Mouse (Mus musculus) liver, embryonic 16.5 days (tissue): ENCODE measurements around the gene Aspn. TPM values are rescaled to one million over a fixed set of nuclear protein-coding genes. Genes with fewer than 3 reads are reported as not detected.

Experiments
- ATAC-seq: fragments of 200-750 bp; cut with Nextera tagmentation; 2 replicates; pipeline ENCODE4 v1.8.0; 2017; ENCODE audit warnings: low read depth, mild to moderate bottlenecking, moderate number of reproducible peaks, moderate library complexity
- H3K27ac ChIP-seq: fragments of 300-500 bp; sonication (generic); 2 replicates; pipeline ENCODE4 v1.5.1; 2014; ENCODE audit warnings: mild to moderate bottlenecking, low read length
- H3K27me3 ChIP-seq: fragments of 300-500 bp; sonication (generic); 2 replicates; pipeline ENCODE4 v1.6.1; 2014; ENCODE audit warnings: low read depth, low read length, mixed read lengths; ENCODE audit not compliant: control insufficient read depth, insufficient read depth
- H3K36me3 ChIP-seq: fragments of 300-500 bp; sonication (generic); 2 replicates; pipeline ENCODE4 v1.6.1; 2014; ENCODE audit warnings: mild to moderate bottlenecking; ENCODE audit not compliant: control insufficient read depth, insufficient read depth
- H3K4me1 ChIP-seq: fragments of 300-500 bp; sonication (generic); 2 replicates; pipeline ENCODE4 v1.6.1; 2014; ENCODE audit warnings: low read depth, low read length, mixed read lengths; ENCODE audit not compliant: control insufficient read depth
- H3K4me2 ChIP-seq: fragments of 300-500 bp; sonication (generic); 2 replicates; pipeline ENCODE4 v1.6.1; 2014; ENCODE audit warnings: low read depth, low read length, mixed read lengths
- H3K4me3 ChIP-seq: fragments of 300-500 bp; sonication (generic); 2 replicates; pipeline ENCODE4 v1.5.1; 2014; ENCODE audit warnings: low read depth, mild to moderate bottlenecking, low read length
- H3K9ac ChIP-seq: fragments of 300-500 bp; sonication (generic); 2 replicates; pipeline ENCODE4 v1.6.1; 2014; ENCODE audit warnings: low read depth, low read length
- H3K9me3 ChIP-seq: fragments of 300-500 bp; sonication (generic); replicated peaks from 2 replicates; pipeline ENCODE4 v1.6.1; 2016; ENCODE audit warnings: low read length; ENCODE audit not compliant: control insufficient read depth
- WGBS: fragments of 180-500 bp; shearing (Covaris S2); extraction: QIAGEN DNeasy Blood & Tissue Kit; methylation state at CpG from one replicate; pipeline ENCODE4 v1.1.7; 2014; ENCODE audit not compliant: insufficient replicate concordance; 5-methylcytosine and 5-hydroxymethylcytosine counted together
- polyA plus RNA-seq: library from polyadenylated mRNA; unstranded; fragments of >200 nt; fragmentation: Nextera tagmentation; extraction: Ambion mirVana; gene quantifications from 2 replicates; pipeline ENCODE4 v1.2.1, GENCODE M21; 2015

Gene Aspn
- polyA plus RNA-seq, 1 experiment from 2014 or later, result 1.5 TPM

- no peaks in the 10 kb centered on the region for H3K4me1 ChIP-seq
- no peaks in the 10 kb centered on the region for H3K36me3 ChIP-seq
- no peak overlapping the region for H3K4me3 ChIP-seq
- 48% methylated on average over 3 of the region's 3 CpGs for WGBS
- H3K9ac ChIP-seq, result no peak overlapping the region
- no peak overlapping the region for H3K4me2 ChIP-seq
- H3K9me3 ChIP-seq, result no peaks in the 10 kb centered on the region
- no peaks in the 10 kb centered on the region for H3K27me3 ChIP-seq
- ATAC-seq, result no peak
- H3K27ac ChIP-seq, result no peak overlapping the region
Observed at GRCm38 (mm10) chr13:49545646-49546045, 1.4 kb downstream of the Aspn start.

DNA sequence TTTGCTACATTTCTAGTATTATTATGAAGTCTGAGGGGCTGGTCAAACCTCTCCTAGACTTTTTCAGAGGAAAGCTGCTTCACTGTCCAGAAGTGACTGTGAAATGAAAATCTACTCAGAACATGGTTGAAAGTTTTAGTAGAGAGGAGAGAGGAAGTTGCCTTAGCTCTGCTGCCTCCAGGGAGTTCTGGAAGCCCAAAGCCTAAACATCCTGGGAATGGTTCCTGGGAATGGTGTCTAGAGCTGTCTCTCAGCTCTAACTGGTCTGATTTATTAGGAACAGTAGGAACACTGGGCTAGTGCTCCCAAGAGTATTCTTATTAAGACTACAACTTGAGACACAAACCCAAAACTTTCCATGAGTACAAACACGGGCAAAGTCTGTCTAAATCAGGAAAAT is 2.3 kb downstream of the Aspn start:
- no peak overlapping the region for H3K4me2 ChIP-seq
- no peaks in the 10 kb centered on the region for H3K27me3 ChIP-seq
- no peaks in the 10 kb centered on the region for H3K4me1 ChIP-seq
- no peaks in the 10 kb centered on the region for H3K9me3 ChIP-seq
- H3K36me3 ChIP-seq, result no peaks in the 10 kb centered on the region
- H3K4me3 ChIP-seq, result no peak overlapping the region
- ATAC-seq, result no peak
- H3K9ac ChIP-seq, result no peak overlapping the region
- H3K27ac ChIP-seq, result no peak overlapping the region
- WGBS, result 71% methylated on average over 1 of the region's 1 CpGs

GRCm38 (mm10) chr13:49547563-49548150 is 3.4 kb downstream of the Aspn start:
- WGBS, result 64% methylated on average over 1 of the region's 1 CpGs
- Histone ChIP-seq H3K4me3 (no peak overlapping the region), H3K9me3 (no peaks in the 10 kb centered on the region), H3K9ac (no peak overlapping the region), H3K36me3 (no peaks in the 10 kb centered on the region), H3K27me3 (no peaks in the 10 kb centered on the region), H3K27ac (no peak overlapping the region), H3K4me2 (no peak overlapping the region), H3K4me1 (no peaks in the 10 kb centered on the region)
- no peak for ATAC-seq

DNA sequence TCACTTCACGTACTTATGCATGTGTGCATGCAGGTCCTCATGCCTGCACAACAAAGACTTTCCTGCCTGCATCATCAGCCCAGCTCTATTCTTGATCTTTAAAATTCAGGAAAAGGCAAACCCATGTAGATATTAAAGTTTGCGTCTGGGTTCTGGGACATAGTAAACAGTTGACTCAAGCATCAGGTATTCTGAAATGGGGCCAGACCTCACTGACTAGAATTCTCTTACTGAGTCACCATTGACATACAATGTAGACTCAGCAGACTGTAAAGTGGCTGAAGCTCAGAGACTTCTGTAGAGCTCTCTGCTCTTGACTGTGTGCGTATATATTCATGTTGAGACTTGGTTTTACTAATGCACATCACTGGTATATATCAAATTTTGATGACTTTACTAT is 5.4 kb downstream of the Aspn start:
- Histone ChIP-seq H3K9me3 (no peaks in the 10 kb centered on the region), H3K27me3 (no peaks in the 10 kb centered on the region), H3K9ac (no peak overlapping the region), H3K27ac (no peak overlapping the region), H3K4me2 (no peak overlapping the region), H3K4me1 (no peaks in the 10 kb centered on the region), H3K4me3 (no peak overlapping the region), H3K36me3 (no peaks in the 10 kb centered on the region)
- ATAC-seq, result no peak
- 80% methylated on average over 3 of the region's 3 CpGs for WGBS

DNA sequence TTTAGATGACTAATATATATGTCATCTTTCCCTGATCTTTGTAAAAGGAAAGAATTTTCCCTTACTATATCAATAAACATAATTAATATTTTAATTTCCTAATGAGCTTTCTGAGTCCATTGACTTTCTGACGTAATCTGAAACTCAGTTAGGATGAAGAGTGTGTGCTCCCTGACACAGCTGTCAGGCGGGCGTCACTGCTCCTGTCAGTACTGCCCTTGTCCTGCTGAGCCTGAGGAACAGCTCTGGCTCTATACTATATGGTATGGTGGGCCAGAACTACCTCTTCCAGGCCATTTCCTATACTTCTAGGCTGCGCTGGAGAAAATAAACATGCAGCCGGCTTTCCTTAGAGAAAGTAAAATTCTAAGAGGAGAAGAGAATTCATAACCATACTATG is 10.3 kb downstream of the Aspn start:
- H3K4me2 ChIP-seq, result no peak overlapping the region
- no peaks in the 10 kb centered on the region for H3K27me3 ChIP-seq
- H3K4me1 ChIP-seq, result no peaks in the 10 kb centered on the region
- H3K9ac ChIP-seq, result no peak overlapping the region
- H3K36me3 ChIP-seq, result no peaks in the 10 kb centered on the region
- ATAC-seq, result no peak
- H3K27ac ChIP-seq, result no peak overlapping the region
- no peak overlapping the region for H3K4me3 ChIP-seq
- no peaks in the 10 kb centered on the region for H3K9me3 ChIP-seq
- WGBS, result 81% methylated on average over 5 of the region's 5 CpGs

GRCm38 (mm10) chr13:49556203-49556602 is 12.0 kb downstream of the Aspn start:
- Histone ChIP-seq H3K27ac (no peak overlapping the region), H3K36me3 (no peaks in the 10 kb centered on the region), H3K4me3 (no peak overlapping the region), H3K9ac (no peak overlapping the region), H3K4me1 (peaks cover 5% of the 10 kb centered on the region), H3K4me2 (no peak overlapping the region), H3K27me3 (no peaks in the 10 kb centered on the region), H3K9me3 (no peaks in the 10 kb centered on the region)
- 68% methylated on average over 1 of the region's 1 CpGs for WGBS
- no peak for ATAC-seq

- H3K9ac ChIP-seq, result no peak overlapping the region
- H3K4me1 ChIP-seq, result peaks cover 5% of the 10 kb centered on the region
- no peaks in the 10 kb centered on the region for H3K9me3 ChIP-seq
- H3K4me3 ChIP-seq, result no peak overlapping the region
- H3K27me3 ChIP-seq, result no peaks in the 10 kb centered on the region
- no peak overlapping the region for H3K27ac ChIP-seq
- no peak overlapping the region for H3K4me2 ChIP-seq
- no peak for ATAC-seq
- H3K36me3 ChIP-seq, result no peaks in the 10 kb centered on the region
- 54% methylated on average over 1 of the region's 1 CpGs for WGBS
Observed at GRCm38 (mm10) chr13:49556924-49557323, 12.7 kb downstream of the Aspn start.

GRCm38 (mm10) chr13:49559185-49559584 is 14.9 kb downstream of the Aspn start:
- Histone ChIP-seq H3K27ac (no peak overlapping the region), H3K9me3 (no peaks in the 10 kb centered on the region), H3K27me3 (no peaks in the 10 kb centered on the region), H3K4me3 (no peak overlapping the region), H3K4me1 (peaks cover 5% of the 10 kb centered on the region), H3K9ac (no peak overlapping the region), H3K4me2 (no peak overlapping the region), H3K36me3 (no peaks in the 10 kb centered on the region)
- WGBS, result 42% methylated on average over 2 of the region's 2 CpGs
- peak; percentile 51; the same call in 1 of the 2 replicates for ATAC-seq

- Histone ChIP-seq H3K36me3 (no peaks in the 10 kb centered on the region), H3K4me3 (no peak overlapping the region), H3K4me1 (peaks cover 5% of the 10 kb centered on the region), H3K27me3 (no peaks in the 10 kb centered on the region), H3K9ac (no peak overlapping the region), H3K27ac (no peak overlapping the region), H3K9me3 (no peaks in the 10 kb centered on the region), H3K4me2 (no peak overlapping the region)
- ATAC-seq, result peak; percentile 64
- 12% methylated on average over 2 of the region's 2 CpGs for WGBS
Observed at GRCm38 (mm10) chr13:49560886-49561285, 16.6 kb downstream of the Aspn start.
